Mouse (Mus musculus) limb, embryonic 13.5 days (tissue): ENCODE data around the gene Ncor1. TPM values are rescaled to one million over a fixed set of nuclear protein-coding genes. Genes with fewer than 3 reads are reported as not detected.
"Not testable (repeated sequence)": the region's sequence is repeated elsewhere in the genome, so short reads cannot be mapped to it uniquely, and the experiment has no call there.

ENCODE experiments used
- ATAC-seq: fragments of 200-750 bp; cut with Nextera tagmentation; 2 replicates; pipeline ENCODE4 v1.8.0; 2017; ENCODE audit warnings: low read depth, moderate number of reproducible peaks, moderate TSS enrichment; ENCODE audit not compliant: low FRiP score
- H3K27ac ChIP-seq: fragments of 300-500 bp; sonication (generic); 2 replicates; pipeline ENCODE4 v1.5.1; 2015; ENCODE audit warnings: inconsistent platforms, mild to moderate bottlenecking, moderate library complexity
- H3K27me3 ChIP-seq: fragments of 300-500 bp; sonication (generic); 2 replicates; pipeline ENCODE4 v1.6.1; 2015; ENCODE audit warnings: mild to moderate bottlenecking, inconsistent platforms
- H3K36me3 ChIP-seq: fragments of 300-500 bp; sonication (generic); 2 replicates; pipeline ENCODE4 v1.6.1; 2015; ENCODE audit warnings: inconsistent platforms, mild to moderate bottlenecking, moderate library complexity
- H3K4me1 ChIP-seq: fragments of 300-500 bp; sonication (generic); 2 replicates; pipeline ENCODE4 v1.6.1; 2015; ENCODE audit warnings: inconsistent platforms
- H3K4me2 ChIP-seq: fragments of 300-500 bp; sonication (generic); replicated peaks from 2 replicates; pipeline ENCODE4 v1.6.1; 2015; ENCODE audit warnings: inconsistent platforms, mild to moderate bottlenecking, moderate library complexity
- H3K4me3 ChIP-seq: fragments of 300-500 bp; sonication (generic); 2 replicates; pipeline ENCODE4 v1.5.1; 2015; ENCODE audit warnings: moderate library complexity, mild to moderate bottlenecking, inconsistent platforms
- H3K9ac ChIP-seq: fragments of 300-500 bp; sonication (generic); 2 replicates; pipeline ENCODE4 v1.6.1; 2015; ENCODE audit warnings: mild to moderate bottlenecking, inconsistent platforms
- H3K9me3 ChIP-seq: fragments of 300-500 bp; sonication (generic); 2 replicates; pipeline ENCODE4 v1.6.1; 2016; ENCODE audit warnings: inconsistent platforms
- WGBS: fragments of 180-500 bp; shearing (Covaris S2); methylation state at CpG from one replicate; pipeline ENCODE4 v1.1.7; 2015; 5-methylcytosine and 5-hydroxymethylcytosine counted together
- polyA plus RNA-seq: library from polyadenylated mRNA; unstranded; fragments of >200 nt; fragmentation: Nextera tagmentation; extraction: Ambion mirVana; gene quantifications from 2 replicates; pipeline ENCODE4 v1.2.1, GENCODE M21; 2015

The Ncor1 gene
- polyA plus RNA-seq, 1 experiment from 2014 or later = 173 TPM

- WGBS = 70% methylated on average over 6 of the region's 6 CpGs
- H3K27ac ChIP-seq = no peak overlapping the region
- ATAC-seq = no peak
Measured at GRCm38 (mm10) chr11:62478931-62479330, 20.6 kb upstream of the Ncor1 start.

GRCm38 (mm10) chr11:62476156-62476555 lies 17.8 kb upstream of the Ncor1 start:
- Histone ChIP-seq H3K9ac (no peak overlapping the region), H3K9me3 (no peaks in the 10 kb centered on the region), H3K4me2 (no peak overlapping the region), H3K27me3 (no peaks in the 10 kb centered on the region), H3K36me3 (no peaks in the 10 kb centered on the region), H3K4me1 (no peaks in the 10 kb centered on the region), H3K4me3 (no peak overlapping the region), H3K27ac (no peak overlapping the region)
- no peak for ATAC-seq
- 91% methylated on average over 4 of the region's 4 CpGs for WGBS

More at GRCm38 (mm10) chr11:62478931-62479330, 20.6 kb upstream of the Ncor1 start:
- no peak overlapping the region for H3K4me2 ChIP-seq
- H3K4me3 ChIP-seq = no peak overlapping the region
- no peaks in the 10 kb centered on the region for H3K27me3 ChIP-seq
- H3K36me3 ChIP-seq = no peaks in the 10 kb centered on the region
- no peaks in the 10 kb centered on the region for H3K4me1 ChIP-seq
- no peaks in the 10 kb centered on the region for H3K9me3 ChIP-seq
- H3K9ac ChIP-seq = no peak overlapping the region

GRCm38 (mm10) chr11:62473516-62473915 lies 15.2 kb upstream of the Ncor1 start:
- Histone ChIP-seq H3K36me3 (no peaks in the 10 kb centered on the region), H3K4me2 (no peak overlapping the region), H3K9me3 (no peaks in the 10 kb centered on the region), H3K27me3 (no peaks in the 10 kb centered on the region), H3K27ac (no peak overlapping the region), H3K9ac (no peak overlapping the region), H3K4me1 (no peaks in the 10 kb centered on the region), H3K4me3 (no peak overlapping the region)
- ATAC-seq = no peak
- 93% methylated on average over 5 of the region's 5 CpGs for WGBS

- ATAC-seq = no peak
- Histone ChIP-seq H3K4me3 (no peak overlapping the region), H3K27ac (no peak overlapping the region), H3K9me3 (no peaks in the 10 kb centered on the region), H3K4me1 (no peaks in the 10 kb centered on the region), H3K27me3 (no peaks in the 10 kb centered on the region), H3K4me2 (no peak overlapping the region), H3K9ac (no peak overlapping the region), H3K36me3 (no peaks in the 10 kb centered on the region)
- WGBS = 88% methylated on average over 6 of the region's 6 CpGs
Measured at GRCm38 (mm10) chr11:62470451-62470850, 12.1 kb upstream of the Ncor1 start.

- not testable (repeated sequence) for ATAC-seq, H3K9ac ChIP-seq, H3K4me3 ChIP-seq, H3K36me3 ChIP-seq, H3K27me3 ChIP-seq, H3K27ac ChIP-seq, H3K4me1 ChIP-seq, H3K4me2 ChIP-seq, H3K9me3 ChIP-seq
Measured at GRCm38 (mm10) chr11:62467289-62467688, 8.9 kb upstream of the Ncor1 start.

GRCm38 (mm10) chr11:62466546-62466945 lies 8.2 kb upstream of the Ncor1 start:
- H3K36me3 ChIP-seq = no peaks in the 10 kb centered on the region
- ATAC-seq = no peak
- H3K4me3 ChIP-seq = no peak overlapping the region
- no peak overlapping the region for H3K27ac ChIP-seq
- no peaks in the 10 kb centered on the region for H3K27me3 ChIP-seq
- no peaks in the 10 kb centered on the region for H3K4me1 ChIP-seq
- H3K9me3 ChIP-seq = no peaks in the 10 kb centered on the region
- H3K9ac ChIP-seq = no peak overlapping the region
- no peak overlapping the region for H3K4me2 ChIP-seq
- WGBS = 84% methylated on average over 3 of the region's 3 CpGs

- H3K4me2 ChIP-seq = no peak overlapping the region
- H3K27ac ChIP-seq = no peak overlapping the region
- H3K27me3 ChIP-seq = no peaks in the 10 kb centered on the region
- no peak overlapping the region for H3K4me3 ChIP-seq
- no peaks in the 10 kb centered on the region for H3K4me1 ChIP-seq
- no peak for ATAC-seq
- no peaks in the 10 kb centered on the region for H3K36me3 ChIP-seq
- WGBS = 84% methylated on average over 3 of the region's 3 CpGs
- H3K9me3 ChIP-seq = no peaks in the 10 kb centered on the region
- H3K9ac ChIP-seq = no peak overlapping the region
Measured at GRCm38 (mm10) chr11:62465849-62466248, 7.5 kb upstream of the Ncor1 start.

GRCm38 (mm10) chr11:62464696-62465095 lies 6.4 kb upstream of the Ncor1 start:
- no peaks in the 10 kb centered on the region for H3K27me3 ChIP-seq
- no peaks in the 10 kb centered on the region for H3K9me3 ChIP-seq
- H3K4me1 ChIP-seq = no peaks in the 10 kb centered on the region
- no peak for ATAC-seq
- no peak overlapping the region for H3K27ac ChIP-seq
- no peak overlapping the region for H3K4me3 ChIP-seq
- WGBS = 93% methylated on average over 3 of the region's 3 CpGs
- no peak overlapping the region for H3K9ac ChIP-seq
- no peaks in the 10 kb centered on the region for H3K36me3 ChIP-seq
- H3K4me2 ChIP-seq = no peak overlapping the region

GRCm38 (mm10) chr11:62463225-62463915 lies 5.0 kb upstream of the Ncor1 start:
- Histone ChIP-seq H3K9me3 (no peaks in the 10 kb centered on the region), H3K4me2 (no peak overlapping the region), H3K4me3 (no peak overlapping the region), H3K27ac (no peak overlapping the region), H3K27me3 (no peaks in the 10 kb centered on the region), H3K9ac (no peak overlapping the region), H3K36me3 (no peaks in the 10 kb centered on the region), H3K4me1 (peaks cover 8% of the 10 kb centered on the region)
- WGBS = 81% methylated on average over 2 of the region's 2 CpGs
- ATAC-seq = no peak

GRCm38 (mm10) chr11:62462529-62462928 lies 4.2 kb upstream of the Ncor1 start:
- H3K9ac ChIP-seq, ATAC-seq, H3K27ac ChIP-seq, H3K4me1 ChIP-seq, H3K36me3 ChIP-seq, H3K4me3 ChIP-seq, H3K4me2 ChIP-seq, H3K9me3 ChIP-seq, H3K27me3 ChIP-seq: not testable (repeated sequence)
- WGBS = 91% methylated on average over 1 of the region's 1 CpGs

GRCm38 (mm10) chr11:62458780-62459179 lies 439 bp upstream of the Ncor1 start:
- peaks cover 18% of the 10 kb centered on the region for H3K4me1 ChIP-seq
- H3K9me3 ChIP-seq = no peaks in the 10 kb centered on the region
- H3K4me3 ChIP-seq = peak overlapping the region; percentile 88
- H3K9ac ChIP-seq = peak overlapping the region; percentile 99
- WGBS = under 1% methylated on average over 9 of the region's 9 CpGs
- peak overlapping the region; percentile 97 for H3K27ac ChIP-seq
- H3K4me2 ChIP-seq = peak overlapping the region; percentile 79
- ATAC-seq = no peak
- no peaks in the 10 kb centered on the region for H3K27me3 ChIP-seq
- H3K36me3 ChIP-seq = no peaks in the 10 kb centered on the region

GRCm38 (mm10) chr11:62457891-62458270 lies 460 bp downstream of the Ncor1 start:
- Histone ChIP-seq H3K27ac (peak overlapping the region; percentile 97), H3K4me3 (peak overlapping the region; percentile 88), H3K36me3 (no peaks in the 10 kb centered on the region), H3K9me3 (no peaks in the 10 kb centered on the region), H3K4me2 (peak overlapping the region; percentile 79), H3K27me3 (no peaks in the 10 kb centered on the region), H3K4me1 (peaks cover 18% of the 10 kb centered on the region), H3K9ac (peak overlapping the region; percentile 99)
- under 1% methylated on average over 18 of the region's 18 CpGs for WGBS
- no peak for ATAC-seq

GRCm38 (mm10) chr11:62457241-62457890 lies 975 bp downstream of the Ncor1 start:
- Histone ChIP-seq H3K4me2 (peak overlapping the region; percentile 79), H3K4me1 (peaks cover 18% of the 10 kb centered on the region), H3K4me3 (peak overlapping the region; percentile 88), H3K36me3 (no peaks in the 10 kb centered on the region), H3K9me3 (no peaks in the 10 kb centered on the region), H3K27ac (peak overlapping the region; percentile 97), H3K27me3 (no peaks in the 10 kb centered on the region), H3K9ac (peak overlapping the region; percentile 99)
- ATAC-seq = peak; percentile 93
- under 1% methylated on average over 62 of the region's 73 CpGs for WGBS
